Mouse (Mus musculus) kidney, adult 2 months (tissue): ENCODE data around the gene Gmcl1. TPM values are rescaled to one million over a fixed set of nuclear protein-coding genes. Genes with fewer than 3 reads are reported as not detected.

Experiments
- DNase-seq: peaks from one replicate; pipeline ENCODE4 v3.0.0; 2021
- H3K27ac ChIP-seq: fragments of 200-500 bp; 2 replicates; pipeline ENCODE4 v1.5.1; 2012; ENCODE audit warnings: low read depth, low read length, control low read depth, inconsistent platforms; ENCODE audit not compliant: insufficient read depth
- H3K27me3 ChIP-seq: fragments of 200-500 bp; replicated peaks from 2 replicates; pipeline ENCODE4 v1.6.1; 2012; ENCODE audit warnings: mild to moderate bottlenecking, moderate library complexity, low read length, inconsistent platforms; ENCODE audit not compliant: control insufficient read depth, insufficient read depth
- H3K36me3 ChIP-seq: fragments of 200-500 bp; 2 replicates; pipeline ENCODE4 v1.6.1; 2012; ENCODE audit warnings: mild to moderate bottlenecking, moderate library complexity, low read length, inconsistent platforms; ENCODE audit not compliant: control insufficient read depth, insufficient read depth
- H3K4me1 ChIP-seq: fragments of 200-500 bp; 2 replicates; pipeline ENCODE4 v1.6.1; 2011; ENCODE audit warnings: low read length; ENCODE audit not compliant: control insufficient read depth, insufficient read depth
- H3K4me3 ChIP-seq: fragments of 200-500 bp; 2 replicates; pipeline ENCODE4 v1.5.1; 2011; ENCODE audit warnings: mild to moderate bottlenecking, low read depth, low read length, control low read depth; ENCODE audit not compliant: insufficient read depth
- CTCF ChIP-seq: fragments of 200-500 bp; conservative IDR thresholded peaks from 2 replicates; pipeline ENCODE4 v1.5.1; 2011; ENCODE audit warnings: low read depth, mild to moderate bottlenecking, control low read depth, low read length, moderate library complexity, mixed read lengths; ENCODE audit not compliant: insufficient read depth, insufficient read length
- POLR2A ChIP-seq: fragments of 200-500 bp; IDR thresholded peaks from one replicate; pipeline ENCODE4 v1.6.1; 2011; ENCODE audit warnings: low read depth, low read length, control low read depth
- WGBS: fragments of 180-500 bp; shearing (Covaris S2); methylation state at CpG from one replicate; pipeline ENCODE4 v1.1.7; 2018; 5-methylcytosine and 5-hydroxymethylcytosine counted together
- polyA plus RNA-seq: library from polyadenylated mRNA; depleted of rRNA; stranded (reverse); fragments of >200 nt; gene quantifications from 2 replicates; pipeline ENCODE4 v1.2.3, GENCODE M21; 2012

Gmcl1 gene
- polyA plus RNA-seq, 1 experiment, result 10.0 TPM

DNA sequence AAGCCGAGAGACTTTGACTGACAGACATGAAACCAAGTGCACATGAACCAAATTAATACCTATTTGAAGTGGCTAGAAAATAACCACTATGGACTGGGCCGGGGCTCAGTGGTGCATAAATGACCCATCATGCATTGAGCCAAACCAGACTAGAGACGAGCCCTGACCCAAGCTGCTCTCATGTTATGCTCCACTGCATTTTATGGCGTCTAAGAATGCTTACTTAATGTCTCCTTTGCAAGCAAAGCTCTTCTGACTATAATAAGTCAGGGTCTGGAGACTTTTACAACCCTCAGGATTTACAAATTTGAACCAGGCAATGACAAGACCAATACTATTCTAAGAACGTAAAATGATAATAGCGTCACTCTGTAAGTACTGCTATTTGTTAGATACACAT lies 54.8 kb downstream of the Gmcl1 start:
- peaks cover 18% of the 10 kb centered on the region; the same call in 1 of the 2 replicates for H3K4me1 ChIP-seq
- H3K36me3 ChIP-seq, result peaks cover 9% of the 10 kb centered on the region; the same call in 1 of the 2 replicates
- no peak overlapping the region for H3K4me3 ChIP-seq
- peak; percentile 85 for DNase-seq
- no peaks in the 10 kb centered on the region for H3K27me3 ChIP-seq
- WGBS, result 23% methylated on average over 6 of the region's 6 CpGs
- peak overlapping the region; percentile 78; the same call in 1 of the 2 replicates for H3K27ac ChIP-seq
- TF ChIP-seq CTCF (no peak), POLR2A (no peak)

DNA sequence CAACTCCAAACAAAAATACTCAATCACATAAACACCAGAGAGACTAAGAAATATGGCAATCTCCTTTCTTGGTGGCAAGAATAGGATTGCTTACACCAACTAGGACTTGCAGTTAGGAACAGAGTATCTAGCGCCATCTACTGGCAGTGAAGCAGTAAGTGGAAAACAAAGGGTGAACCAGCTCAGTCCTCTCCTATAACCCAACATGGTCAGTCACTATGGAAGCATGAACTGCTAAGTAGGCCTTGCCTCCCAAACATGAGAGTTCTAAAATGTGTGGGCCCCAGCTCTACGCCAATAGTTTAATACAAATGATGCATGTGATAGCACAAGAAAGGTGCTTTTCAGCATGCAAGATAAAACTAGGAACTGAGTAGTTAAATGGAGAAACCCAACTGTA lies 62.3 kb downstream of the Gmcl1 start:
- Histone ChIP-seq H3K4me3 (no peak overlapping the region), H3K27ac (no peak overlapping the region), H3K36me3 (peaks cover 4% of the 10 kb centered on the region), H3K4me1 (peaks cover 9% of the 10 kb centered on the region; the same call in 1 of the 2 replicates), H3K27me3 (no peaks in the 10 kb centered on the region)
- DNase-seq, result peak; percentile 89
- WGBS, result 19% methylated on average over 2 of the region's 2 CpGs
- TF ChIP-seq POLR2A, result no peak
- TF ChIP-seq CTCF, result peak; percentile 61

DNA sequence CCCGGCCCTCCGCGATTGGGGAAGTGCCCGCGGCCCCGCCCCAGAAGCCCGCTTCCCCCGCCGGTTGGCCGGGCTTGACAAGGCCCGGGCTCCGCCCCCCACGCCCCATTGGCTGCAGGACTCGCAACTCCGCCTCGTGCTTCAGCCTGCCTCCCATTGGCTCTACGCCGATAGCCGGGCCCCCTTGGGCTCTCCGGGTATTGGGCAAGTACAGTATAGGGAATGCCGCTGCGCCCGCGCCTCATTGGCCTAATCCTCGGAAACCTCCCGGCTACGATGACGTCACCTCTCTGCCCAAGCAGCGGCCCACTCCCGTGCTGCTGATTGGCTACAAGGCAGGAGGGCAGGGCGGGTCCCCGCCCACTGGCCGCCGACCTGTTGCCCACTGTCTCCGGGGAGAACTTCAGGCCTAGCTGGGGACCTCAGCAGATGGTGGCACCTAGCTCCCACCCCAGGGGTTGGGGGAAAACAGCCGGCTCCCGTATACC lies 63.9 kb downstream of the Gmcl1 start:
- peak overlapping the region; percentile 57 for H3K4me3 ChIP-seq

DNA sequence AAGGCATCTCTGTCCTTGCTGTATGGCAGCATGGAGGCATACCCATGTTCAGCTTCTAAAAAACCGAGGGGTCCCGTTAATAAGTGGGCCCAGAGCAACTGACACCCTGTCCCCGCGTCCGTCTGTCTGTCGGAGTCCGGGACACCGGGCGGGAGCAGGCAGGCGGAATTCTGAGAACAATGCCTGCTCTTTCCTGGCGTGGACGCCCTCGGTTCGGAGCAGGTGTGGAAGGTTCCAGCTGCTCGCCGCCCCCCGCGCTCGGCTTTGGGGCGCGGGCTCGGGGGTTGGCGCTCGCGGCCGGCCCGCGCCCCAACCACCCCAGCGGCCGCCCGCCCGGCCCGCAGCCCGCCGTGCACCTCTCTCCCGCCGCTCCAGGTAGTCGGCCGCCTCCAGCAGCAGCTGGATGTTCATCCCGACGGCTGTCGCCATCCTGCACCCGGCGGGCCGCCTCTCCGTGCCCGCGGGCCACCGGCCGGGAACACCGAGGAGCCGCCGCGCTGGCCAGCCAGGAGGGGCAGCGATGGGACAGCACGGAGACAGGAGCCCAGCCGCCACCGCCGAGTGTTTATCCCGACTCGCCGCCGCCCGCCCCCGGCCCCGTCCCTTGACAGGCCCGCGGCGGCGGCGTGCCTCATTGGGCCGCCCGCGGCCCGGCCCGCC lies 64.5 kb downstream of the Gmcl1 start, which contains the start of gene Mxd1:
Gene Mxd1, minus strand, starts transcription at position 582 of the 660 bp plus-strand sequence.
- no peaks in the 10 kb centered on the region; the same call in 1 of the 2 replicates for H3K36me3 ChIP-seq
- H3K4me3 ChIP-seq, result peak within 1 kb of the TSS; percentile 86
- H3K4me1 ChIP-seq, result peaks cover 16% of the 10 kb centered on the region; the same call in 1 of the 2 replicates
- 1% methylated on average over 73 of the region's 76 CpGs for WGBS
- no peak for TF ChIP-seq CTCF
- TF ChIP-seq POLR2A, result peak; percentile 38
- DNase-seq, result peak; percentile 27
- H3K27ac ChIP-seq, result peak within 1 kb of the TSS; percentile 82
- no peaks in the 10 kb centered on the region for H3K27me3 ChIP-seq

More for the DNA sequence above, 63.9 kb downstream of the Gmcl1 start:
- TF ChIP-seq POLR2A, result peak; percentile 69
- TF ChIP-seq CTCF, result no peak
- Histone ChIP-seq H3K36me3 (peaks cover 2% of the 10 kb centered on the region), H3K4me1 (peaks cover 16% of the 10 kb centered on the region; the same call in 1 of the 2 replicates), H3K27me3 (no peaks in the 10 kb centered on the region), H3K27ac (peak overlapping the region; percentile 82)
- DNase-seq, result peak; percentile 100
- WGBS, result 2% methylated on average over 37 of the region's 37 CpGs

DNA sequence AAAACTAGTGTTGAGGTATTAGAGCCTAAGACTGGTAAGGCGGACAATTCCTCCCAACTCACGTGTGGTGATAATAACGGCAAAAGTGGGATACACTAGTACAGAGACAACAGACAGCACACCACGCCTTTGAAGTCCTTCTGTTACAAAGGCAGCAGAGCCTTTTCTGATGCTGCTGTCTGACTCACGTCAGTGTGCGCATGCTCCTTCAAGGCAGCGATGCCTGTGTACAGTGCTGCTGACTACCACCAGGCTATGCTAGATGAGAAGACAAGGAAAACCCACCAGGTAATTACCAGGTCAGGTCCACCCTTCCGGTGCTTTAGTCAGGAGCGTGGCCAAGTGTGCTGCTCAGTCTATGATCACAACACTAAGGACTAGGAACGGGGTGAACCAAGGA lies 66.1 kb downstream of the Gmcl1 start:
- no peak for TF ChIP-seq POLR2A
- no peak for TF ChIP-seq CTCF
- no peaks in the 10 kb centered on the region for H3K27me3 ChIP-seq
- H3K4me3 ChIP-seq, result no peak overlapping the region
- peaks cover 16% of the 10 kb centered on the region; the same call in 1 of the 2 replicates for H3K4me1 ChIP-seq
- no peak for DNase-seq
- H3K27ac ChIP-seq, result no peak overlapping the region
- H3K36me3 ChIP-seq, result no peaks in the 10 kb centered on the region; the same call in 1 of the 2 replicates
- WGBS, result 92% methylated on average over 10 of the region's 10 CpGs

DNA sequence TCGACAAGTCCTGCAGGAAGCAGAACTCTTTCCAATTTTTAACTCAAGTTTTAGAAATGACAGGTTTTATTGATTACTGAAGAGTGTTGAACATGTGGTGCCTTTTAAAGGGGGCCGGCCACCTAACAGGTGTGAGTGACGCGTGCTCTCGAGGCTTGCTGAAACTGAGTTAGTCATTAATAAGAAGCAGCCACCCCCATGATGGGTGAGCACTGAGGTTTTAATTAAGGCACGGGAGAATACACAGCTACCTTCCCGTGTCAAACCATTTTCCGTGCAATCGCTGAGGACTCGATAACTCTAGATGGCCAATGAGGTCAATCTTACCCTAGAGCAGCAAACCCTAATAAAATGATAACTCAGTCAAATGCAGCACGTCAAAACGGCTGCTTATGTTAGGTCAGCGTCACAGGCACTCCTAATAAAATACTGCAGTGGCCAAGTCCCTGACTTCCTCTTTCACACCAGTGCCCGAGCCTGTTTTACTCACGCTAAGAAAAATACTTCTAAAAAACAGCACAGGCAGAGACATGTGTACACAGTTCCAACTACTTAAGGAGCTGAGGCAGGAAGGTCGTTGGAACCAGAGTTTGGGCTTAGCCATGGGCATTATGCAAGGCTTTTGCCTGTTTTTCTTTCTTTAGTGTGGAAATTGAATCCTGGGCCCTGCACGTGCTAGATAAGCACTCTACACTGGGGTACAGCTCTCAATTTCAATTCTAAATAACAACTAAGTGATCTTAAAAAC lies 67.4 kb downstream of the Gmcl1 start:
- H3K4me3 ChIP-seq, result no peak overlapping the region
- DNase-seq, result peak; percentile 66
- TF ChIP-seq CTCF, result no peak
- no peak for TF ChIP-seq POLR2A
- peaks cover 16% of the 10 kb centered on the region; the same call in 1 of the 2 replicates for H3K4me1 ChIP-seq
- 0 out of 2 replicates have a peak, but pooled peaks cover 3% of the 10 kb centered on the region for H3K36me3 ChIP-seq
- WGBS, result 32% methylated on average over 17 of the region's 17 CpGs
- H3K27me3 ChIP-seq, result no peaks in the 10 kb centered on the region
- 0 out of 2 replicates have a peak overlapping the region, but pooled peaks have one; percentile 35 for H3K27ac ChIP-seq
